Mouse (Mus musculus): ENCODE measurements around the gene Fer1l5. TPM values are rescaled to one million over a fixed set of nuclear protein-coding genes. Genes with fewer than 3 reads are reported as not detected.

The Fer1l5 gene
- polyA plus RNA-seq, 1 experiment = 80.7 TPM

DNA sequence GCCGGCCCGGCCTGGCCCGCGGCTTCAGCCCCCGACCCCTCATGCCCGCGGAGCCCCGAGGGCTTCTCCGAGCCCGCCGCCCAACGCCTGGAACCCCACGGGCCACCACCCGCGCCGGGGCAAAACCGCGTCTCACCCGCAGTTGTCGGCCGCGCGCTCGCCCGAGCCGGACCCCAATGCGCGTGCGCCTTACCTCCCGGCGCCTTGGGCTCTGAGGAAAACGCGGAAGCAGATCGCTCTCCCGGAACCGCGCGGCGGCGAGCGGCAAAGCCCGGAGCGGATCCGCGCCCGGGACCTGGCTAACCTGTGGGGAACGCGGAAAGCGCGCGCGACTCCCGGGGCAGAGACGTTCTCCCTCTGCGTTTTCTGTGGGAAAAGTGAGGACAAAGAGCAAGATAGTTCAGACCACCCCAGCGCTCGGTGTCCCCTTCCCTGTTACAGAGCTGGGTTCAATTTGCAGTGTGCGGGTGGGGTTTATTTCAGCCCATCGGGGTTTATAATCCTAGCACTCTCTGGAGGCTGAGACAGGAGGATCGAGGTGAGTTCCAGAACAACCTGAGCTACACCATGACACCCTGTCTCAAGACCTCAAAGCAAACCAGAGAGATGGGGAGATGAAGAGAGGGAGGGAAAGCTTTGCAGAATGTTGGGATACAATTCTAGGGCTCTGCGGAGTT, 3.0 kb upstream of the Fer1l5 start, which contains the start of gene Kansl3:
TSS of gene Kansl3 (minus strand) at position 213 of the 677 bp plus-strand sequence.
- H3K27ac ChIP-seq (ENCODE audit: control insufficient read depth, insufficient read depth, low read depth, low read length) = peak within 1 kb of the TSS; percentile 95
- H3K4me1 ChIP-seq (ENCODE audit: control insufficient read depth, insufficient read depth, low read length) = peaks cover 13% of the 10 kb centered on the region
- TF ChIP-seq POLR2A (IDR thresholded peaks at IDR 0.05; ENCODE audit: control insufficient read depth, low read depth, low read length) (peak; percentile 91), CTCF (IDR thresholded peaks at IDR 0.05; ENCODE audit: control insufficient read depth, insufficient read depth, insufficient replicate concordance, low read depth, low read length) (no peak)
- H3K4me3 ChIP-seq (ENCODE audit: control insufficient read depth, low read depth, low read length) = peak within 1 kb of the TSS; percentile 93
- no peaks in the 10 kb centered on the region for H3K27me3 ChIP-seq (ENCODE audit: control insufficient read depth, insufficient read depth, low read length)
- H3K36me3 ChIP-seq (ENCODE audit: control insufficient read depth, insufficient read depth, low read length) = peaks cover 5% of the 10 kb centered on the region; the same call in 1 of the 2 replicates

DNA sequence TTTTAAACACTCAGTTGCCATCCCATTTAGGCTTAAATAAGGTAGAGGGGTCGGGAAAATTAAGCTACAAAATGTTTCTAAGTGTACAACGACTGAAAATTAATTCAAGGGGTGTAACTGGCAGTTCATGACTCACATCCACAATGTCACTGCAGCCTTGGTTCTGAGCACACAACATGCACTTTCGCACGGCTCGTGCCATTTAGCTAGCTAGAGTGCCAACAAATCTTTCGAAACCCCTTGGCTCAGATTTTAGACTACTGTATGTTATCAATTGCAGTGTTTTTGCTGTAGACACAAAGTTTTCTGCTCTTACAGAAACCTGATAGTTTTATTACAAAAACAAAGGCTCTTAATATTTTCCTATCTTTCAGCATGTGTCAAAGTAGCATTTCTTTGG, 1.2 kb upstream of the Fer1l5 start:
- peaks cover 16% of the 10 kb centered on the region for H3K4me1 ChIP-seq (ENCODE audit: control insufficient read depth, insufficient read depth, low read length)
- no peak overlapping the region for H3K27ac ChIP-seq (ENCODE audit: control insufficient read depth, insufficient read depth, low read depth, low read length)
- no peaks in the 10 kb centered on the region for H3K27me3 ChIP-seq (ENCODE audit: control insufficient read depth, insufficient read depth, low read length)
- peaks cover 3% of the 10 kb centered on the region; the same call in 1 of the 2 replicates for H3K36me3 ChIP-seq (ENCODE audit: control insufficient read depth, insufficient read depth, low read length)
- TF ChIP-seq CTCF (IDR thresholded peaks at IDR 0.05; ENCODE audit: control insufficient read depth, insufficient read depth, insufficient replicate concordance, low read depth, low read length) (no peak), POLR2A (IDR thresholded peaks at IDR 0.05; ENCODE audit: control insufficient read depth, low read depth, low read length) (no peak)
- peak overlapping the region; percentile 6; the same call in 1 of the 2 replicates for H3K4me3 ChIP-seq (ENCODE audit: control insufficient read depth, low read depth, low read length)

DNA sequence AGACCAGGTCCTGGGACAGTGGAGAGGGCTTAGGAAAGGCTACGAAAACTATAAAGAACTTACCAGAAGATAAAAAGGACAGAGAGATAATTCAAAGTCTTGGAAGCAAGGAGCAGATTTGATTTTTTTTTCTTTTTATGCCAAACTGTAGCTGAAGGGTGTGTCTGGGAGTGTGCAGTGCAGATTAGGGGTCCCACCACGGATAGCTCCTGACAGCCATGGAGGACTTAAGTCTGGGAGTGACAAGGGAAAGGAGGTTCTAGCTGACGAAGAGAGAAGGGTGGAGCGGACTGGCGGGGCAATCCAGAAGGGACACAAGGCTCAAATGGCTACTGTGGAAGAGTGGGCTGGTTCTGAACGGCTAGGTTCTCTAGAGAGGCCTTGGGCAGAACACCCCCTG, 6.8 kb downstream of the Fer1l5 start:
- H3K27me3 ChIP-seq (ENCODE audit: control insufficient read depth, insufficient read depth, low read length) = no peaks in the 10 kb centered on the region
- no peaks in the 10 kb centered on the region for H3K36me3 ChIP-seq (ENCODE audit: control insufficient read depth, insufficient read depth, low read length)
- TF ChIP-seq POLR2A (IDR thresholded peaks at IDR 0.05; ENCODE audit: control insufficient read depth, low read depth, low read length) = no peak
- TF ChIP-seq CTCF (IDR thresholded peaks at IDR 0.05; ENCODE audit: control insufficient read depth, insufficient read depth, insufficient replicate concordance, low read depth, low read length) = no peak
- no peak overlapping the region for H3K4me3 ChIP-seq (ENCODE audit: control insufficient read depth, low read depth, low read length)
- peaks cover 3% of the 10 kb centered on the region; the same call in 1 of the 2 replicates for H3K4me1 ChIP-seq (ENCODE audit: control insufficient read depth, insufficient read depth, low read length)
- no peak overlapping the region for H3K27ac ChIP-seq (ENCODE audit: control insufficient read depth, insufficient read depth, low read depth, low read length)

DNA sequence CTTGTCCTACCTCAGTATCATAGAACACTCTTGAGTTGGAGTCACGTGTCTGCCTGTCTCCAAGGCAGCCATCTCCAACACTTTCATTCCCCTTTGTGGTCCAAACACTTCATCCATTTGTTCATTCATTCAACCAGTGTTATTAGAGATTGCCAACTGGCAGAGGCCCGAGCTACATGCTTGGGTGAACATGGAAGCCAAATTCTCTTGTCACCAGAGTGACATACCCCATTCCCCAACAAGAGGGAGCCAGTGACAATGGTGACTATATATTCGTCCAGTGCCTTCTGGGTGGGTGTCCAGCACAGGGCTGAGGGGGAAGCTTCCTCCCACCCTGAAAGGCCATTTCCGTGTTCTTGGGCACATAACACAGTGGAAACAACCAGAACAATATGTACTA, 7.5 kb downstream of the Fer1l5 start:
- H3K4me3 ChIP-seq (ENCODE audit: control insufficient read depth, low read depth, low read length) = no peak overlapping the region
- TF ChIP-seq CTCF (IDR thresholded peaks at IDR 0.05; ENCODE audit: control insufficient read depth, insufficient read depth, insufficient replicate concordance, low read depth, low read length) (no peak), POLR2A (IDR thresholded peaks at IDR 0.05; ENCODE audit: control insufficient read depth, low read depth, low read length) (no peak)
- no peaks in the 10 kb centered on the region for H3K27me3 ChIP-seq (ENCODE audit: control insufficient read depth, insufficient read depth, low read length)
- H3K27ac ChIP-seq (ENCODE audit: control insufficient read depth, insufficient read depth, low read depth, low read length) = no peak overlapping the region
- no peaks in the 10 kb centered on the region for H3K36me3 ChIP-seq (ENCODE audit: control insufficient read depth, insufficient read depth, low read length)
- peaks cover 3% of the 10 kb centered on the region; the same call in 1 of the 2 replicates for H3K4me1 ChIP-seq (ENCODE audit: control insufficient read depth, insufficient read depth, low read length)

DNA sequence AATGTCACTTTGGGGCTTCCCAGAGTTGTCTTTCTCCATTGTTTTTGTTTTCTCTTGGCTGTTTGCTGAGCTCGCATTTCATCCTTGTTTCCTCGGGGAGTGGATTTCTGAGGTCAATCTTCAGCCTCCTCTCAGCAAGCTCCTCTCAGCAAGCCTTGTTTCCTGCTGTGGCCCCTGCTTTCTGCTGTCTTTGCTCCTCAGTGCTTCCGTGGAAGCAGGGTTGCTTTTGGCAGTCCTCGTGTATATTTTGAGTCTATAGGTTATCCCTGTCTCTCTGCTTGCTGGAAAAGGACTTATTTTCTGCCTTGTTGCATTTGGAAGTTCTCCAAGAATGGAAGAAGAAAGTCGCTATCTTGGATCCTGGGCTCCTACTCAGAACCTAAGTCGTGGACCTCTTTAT, 24.9 kb downstream of the Fer1l5 start:
- Histone ChIP-seq H3K36me3 (ENCODE audit: control insufficient read depth, insufficient read depth, low read length) (no peaks in the 10 kb centered on the region), H3K4me1 (ENCODE audit: control insufficient read depth, insufficient read depth, low read length) (no peaks in the 10 kb centered on the region), H3K27me3 (ENCODE audit: control insufficient read depth, insufficient read depth, low read length) (no peaks in the 10 kb centered on the region), H3K27ac (ENCODE audit: control insufficient read depth, insufficient read depth, low read depth, low read length) (no peak overlapping the region), H3K4me3 (ENCODE audit: control insufficient read depth, low read depth, low read length) (no peak overlapping the region)
- TF ChIP-seq CTCF (IDR thresholded peaks at IDR 0.05; ENCODE audit: control insufficient read depth, insufficient read depth, insufficient replicate concordance, low read depth, low read length) (no peak), POLR2A (IDR thresholded peaks at IDR 0.05; ENCODE audit: control insufficient read depth, low read depth, low read length) (no peak)

DNA sequence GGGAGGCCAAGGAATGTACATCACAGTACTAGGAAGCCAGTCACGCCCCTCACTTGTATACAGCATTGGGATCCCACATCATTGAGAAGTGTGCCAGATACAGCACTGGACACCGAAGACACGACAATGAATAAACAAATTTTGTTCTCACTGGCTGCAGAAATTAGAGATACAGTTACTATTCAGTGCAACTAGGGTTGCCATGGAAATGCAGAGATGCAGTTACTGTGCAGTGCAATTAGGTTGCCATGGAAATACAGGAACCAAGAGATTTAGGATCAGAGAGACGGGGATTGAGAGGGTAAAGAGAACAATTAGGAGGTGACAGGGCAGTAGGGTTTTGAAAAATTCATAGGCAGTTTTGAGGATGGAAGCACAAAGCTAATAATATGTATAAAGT, 29.4 kb downstream of the Fer1l5 start:
- no peak overlapping the region for H3K4me3 ChIP-seq (ENCODE audit: control insufficient read depth, low read depth, low read length)
- H3K27me3 ChIP-seq (ENCODE audit: control insufficient read depth, insufficient read depth, low read length) = no peaks in the 10 kb centered on the region
- TF ChIP-seq POLR2A (IDR thresholded peaks at IDR 0.05; ENCODE audit: control insufficient read depth, low read depth, low read length) (no peak), CTCF (IDR thresholded peaks at IDR 0.05; ENCODE audit: control insufficient read depth, insufficient read depth, insufficient replicate concordance, low read depth, low read length) (no peak)
- no peak overlapping the region for H3K27ac ChIP-seq (ENCODE audit: control insufficient read depth, insufficient read depth, low read depth, low read length)
- no peaks in the 10 kb centered on the region for H3K4me1 ChIP-seq (ENCODE audit: control insufficient read depth, insufficient read depth, low read length)
- no peaks in the 10 kb centered on the region for H3K36me3 ChIP-seq (ENCODE audit: control insufficient read depth, insufficient read depth, low read length)

DNA sequence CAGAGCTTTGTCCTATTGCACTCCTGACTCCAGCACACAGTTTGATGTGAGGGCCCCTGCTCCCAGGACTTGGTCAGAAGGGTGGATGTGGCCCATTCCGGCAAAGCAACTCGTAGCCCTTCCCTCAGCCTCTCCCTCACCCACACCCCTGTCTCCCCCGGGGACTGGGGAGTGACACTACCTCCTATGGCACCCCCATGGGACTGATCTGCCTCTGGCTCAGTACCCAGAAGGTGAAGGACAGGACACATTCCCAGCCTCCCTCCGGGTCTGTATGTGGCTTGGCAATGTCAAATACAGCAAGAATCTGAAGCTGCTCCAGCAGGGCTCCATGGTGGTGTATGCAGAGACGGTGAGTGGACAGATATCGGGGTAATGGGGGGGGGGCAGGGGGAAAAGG, 32.4 kb downstream of the Fer1l5 start:
- TF ChIP-seq CTCF (IDR thresholded peaks at IDR 0.05; ENCODE audit: control insufficient read depth, insufficient read depth, insufficient replicate concordance, low read depth, low read length) (no peak), POLR2A (IDR thresholded peaks at IDR 0.05; ENCODE audit: control insufficient read depth, low read depth, low read length) (no peak)
- no peak overlapping the region for H3K27ac ChIP-seq (ENCODE audit: control insufficient read depth, insufficient read depth, low read depth, low read length)
- no peaks in the 10 kb centered on the region for H3K27me3 ChIP-seq (ENCODE audit: control insufficient read depth, insufficient read depth, low read length)
- peaks cover 3% of the 10 kb centered on the region; the same call in 1 of the 2 replicates for H3K4me1 ChIP-seq (ENCODE audit: control insufficient read depth, insufficient read depth, low read length)
- no peak overlapping the region for H3K4me3 ChIP-seq (ENCODE audit: control insufficient read depth, low read depth, low read length)
- no peaks in the 10 kb centered on the region for H3K36me3 ChIP-seq (ENCODE audit: control insufficient read depth, insufficient read depth, low read length)

Data from testis, adult 2 months (tissue).